Mouse (Mus musculus) embryonic facial prominence, embryonic 10.5 days (tissue): ENCODE measurements around the gene Prr29. TPM values are rescaled to one million over a fixed set of nuclear protein-coding genes. Genes with fewer than 3 reads are reported as not detected.
"Not testable (repeated sequence)": the region's sequence is repeated elsewhere in the genome, so short reads cannot be mapped to it uniquely, and the experiment has no call there.

Experiments used
- DNase-seq: peaks from one replicate; pipeline ENCODE4 v3.0.0-alpha.2; 2017; ENCODE audit warnings: low spot score
- H3K27ac ChIP-seq: fragments of 300-500 bp; sonication (generic); replicated peaks from 2 replicates; pipeline ENCODE4 v1.5.1; 2016; ENCODE audit warnings: mild to moderate bottlenecking
- H3K27me3 ChIP-seq: fragments of 300-500 bp; sonication (generic); replicated peaks from 2 replicates; pipeline ENCODE4 v1.6.1; 2016; ENCODE audit warnings: low read depth, mild to moderate bottlenecking; ENCODE audit not compliant: poor library complexity, severe bottlenecking
- H3K36me3 ChIP-seq: fragments of 300-500 bp; sonication (generic); replicated peaks from 2 replicates; pipeline ENCODE4 v1.6.1; 2016; ENCODE audit warnings: mild to moderate bottlenecking, moderate library complexity
- H3K4me1 ChIP-seq: fragments of 300-500 bp; sonication (generic); 2 replicates; pipeline ENCODE4 v1.6.1; 2016
- H3K4me3 ChIP-seq: fragments of 300-500 bp; sonication (generic); 2 replicates; pipeline ENCODE4 v1.5.1; 2016; ENCODE audit warnings: mild to moderate bottlenecking, moderate library complexity
- H3K9me3 ChIP-seq: fragments of 300-500 bp; sonication (generic); 2 replicates; pipeline ENCODE4 v1.6.1; 2016; ENCODE audit warnings: mild to moderate bottlenecking
- WGBS: fragments of 180-500 bp; shearing (Covaris S2); methylation state at CpG from one replicate; pipeline ENCODE4 v1.1.7; 2016; 5-methylcytosine and 5-hydroxymethylcytosine counted together
- polyA plus RNA-seq: library from polyadenylated mRNA; unstranded; fragments of >200 nt; fragmentation: Nextera tagmentation; extraction: Ambion mirVana; gene quantifications from 2 replicates; pipeline ENCODE4 v1.2.1, GENCODE M21; 2016

Prr29 gene
- polyA plus RNA-seq, 1 experiment from 2014 or later: not detected

DNA sequence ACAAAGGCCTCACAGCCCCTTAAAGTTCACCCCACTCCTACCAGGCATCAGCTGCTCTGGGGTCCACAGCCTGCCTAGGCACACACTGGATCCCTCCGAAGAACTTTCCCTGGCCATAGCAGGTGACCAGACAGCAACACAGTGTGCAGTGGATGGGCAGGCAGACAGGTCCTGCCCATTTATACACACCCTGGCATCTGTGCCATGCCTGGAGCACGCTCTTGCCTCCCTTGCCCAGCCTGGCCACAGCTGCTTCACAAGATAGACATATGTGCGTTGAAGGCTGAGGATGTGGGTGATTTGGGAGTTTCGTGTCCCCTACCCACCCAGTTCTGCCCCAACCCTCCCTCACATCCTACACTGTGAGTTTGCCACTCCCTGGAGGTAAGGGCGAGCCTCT, 27.2 kb upstream of the Prr29 start:
- H3K36me3 ChIP-seq: no peaks in the 10 kb centered on the region
- no peaks in the 10 kb centered on the region for H3K27me3 ChIP-seq
- H3K9me3 ChIP-seq: no peaks in the 10 kb centered on the region
- no peak overlapping the region for H3K4me3 ChIP-seq
- peaks cover 25% of the 10 kb centered on the region for H3K4me1 ChIP-seq
- 77% methylated on average over 5 of the region's 5 CpGs for WGBS
- DNase-seq: no peak
- H3K27ac ChIP-seq: no peak overlapping the region

DNA sequence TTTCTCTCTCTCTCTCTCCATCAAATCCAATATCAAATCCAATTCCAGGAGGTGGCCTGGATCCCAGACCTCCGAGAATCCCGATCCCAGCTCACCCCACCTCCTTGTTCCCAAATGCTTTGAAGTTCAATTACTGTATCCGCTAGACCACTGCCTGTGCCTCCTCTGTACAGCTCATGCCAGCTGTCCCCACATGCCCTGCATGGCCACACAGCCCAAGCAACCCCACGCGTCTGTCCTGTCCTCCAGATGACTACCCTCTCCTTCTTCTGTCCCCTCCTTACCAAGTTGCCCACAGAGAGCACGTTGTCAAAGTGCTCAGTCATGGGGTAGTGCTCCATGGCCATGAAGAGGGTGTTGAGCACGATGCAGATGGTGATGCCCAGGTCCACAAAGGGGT, 26.4 kb upstream of the Prr29 start:
- DNase-seq: no peak
- WGBS: 85% methylated on average over 7 of the region's 7 CpGs
- Histone ChIP-seq H3K4me3 (no peak overlapping the region), H3K4me1 (peaks cover 21% of the 10 kb centered on the region), H3K27me3 (0 out of 2 replicates have a peak, but pooled peaks cover 3% of the 10 kb centered on the region), H3K9me3 (no peaks in the 10 kb centered on the region), H3K27ac (no peak overlapping the region), H3K36me3 (no peaks in the 10 kb centered on the region)

DNA sequence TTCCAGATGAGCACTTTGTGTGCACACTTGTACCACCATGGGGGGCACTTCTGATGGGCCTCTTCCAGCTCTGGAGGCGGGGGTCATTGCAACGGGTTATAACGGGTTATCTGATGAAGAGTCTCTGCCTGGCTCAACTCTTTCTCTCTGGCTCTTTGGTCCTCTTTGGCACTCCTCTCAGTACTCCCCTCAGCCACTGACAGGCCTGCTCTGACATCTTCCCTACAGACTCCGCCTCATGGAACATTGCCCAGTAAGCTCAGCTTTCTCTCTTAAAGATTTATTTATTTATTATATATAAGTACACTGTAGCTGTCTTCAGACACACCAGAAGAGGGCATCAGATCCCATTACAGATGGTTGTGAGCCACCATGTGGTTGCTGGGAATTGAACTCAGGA, 25.9 kb upstream of the Prr29 start:
- not testable (repeated sequence) for H3K9me3 ChIP-seq, H3K27ac ChIP-seq, DNase-seq, H3K4me3 ChIP-seq, H3K36me3 ChIP-seq, H3K27me3 ChIP-seq
- H3K4me1 ChIP-seq: peaks cover 17% of the 10 kb centered on the region
- WGBS: 86% methylated on average over 4 of the region's 4 CpGs

DNA sequence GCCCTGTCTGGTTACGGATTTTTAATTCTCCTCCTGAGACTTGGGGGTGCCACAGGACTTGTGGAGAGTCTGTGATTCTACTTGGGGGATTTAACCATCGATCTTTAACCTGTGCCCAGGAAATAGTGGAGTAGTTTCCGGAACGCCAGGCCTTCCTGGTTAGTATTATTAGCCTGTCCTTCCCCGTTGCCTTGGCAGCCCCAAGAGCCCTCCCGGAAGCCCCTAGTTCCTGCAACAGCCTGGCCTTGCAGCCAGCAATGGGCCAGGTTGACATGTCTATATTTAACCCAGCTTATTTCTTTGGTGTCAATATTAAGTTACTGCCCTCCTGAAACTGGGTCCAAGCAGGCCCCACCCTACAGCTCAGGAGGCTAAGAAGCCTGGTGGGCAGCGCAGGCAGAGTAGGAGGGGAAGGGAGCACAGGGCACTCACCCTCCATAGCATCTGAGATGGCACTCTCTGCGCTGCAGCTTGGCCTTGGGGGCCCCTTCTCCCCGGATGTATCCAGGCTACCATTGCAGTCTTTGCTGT, 24.2 kb upstream of the Prr29 start:
- no peak overlapping the region for H3K4me3 ChIP-seq
- H3K9me3 ChIP-seq: no peaks in the 10 kb centered on the region
- H3K27ac ChIP-seq: no peak overlapping the region
- DNase-seq: no peak
- no peaks in the 10 kb centered on the region for H3K36me3 ChIP-seq
- H3K27me3 ChIP-seq: 0 out of 2 replicates have a peak, but pooled peaks cover 3% of the 10 kb centered on the region
- WGBS: 86% methylated on average over 9 of the region's 9 CpGs
- H3K4me1 ChIP-seq: peaks cover 29% of the 10 kb centered on the region

GRCm38 (mm10) chr11:106344910-106345309, 20.4 kb upstream of the Prr29 start:
- Histone ChIP-seq H3K36me3 (no peaks in the 10 kb centered on the region), H3K9me3 (no peaks in the 10 kb centered on the region), H3K27me3 (0 out of 2 replicates have a peak, but pooled peaks cover 3% of the 10 kb centered on the region), H3K4me1 (peaks cover 26% of the 10 kb centered on the region), H3K4me3 (no peak overlapping the region), H3K27ac (no peak overlapping the region)
- WGBS: 54% methylated on average over 6 of the region's 6 CpGs
- DNase-seq: no peak

- H3K4me3 ChIP-seq: no peak overlapping the region
- no peak overlapping the region for H3K27ac ChIP-seq
- no peaks in the 10 kb centered on the region for H3K27me3 ChIP-seq
- H3K9me3 ChIP-seq: no peaks in the 10 kb centered on the region
- peaks cover 22% of the 10 kb centered on the region for H3K4me1 ChIP-seq
- 89% methylated on average over 6 of the region's 6 CpGs for WGBS
- no peak for DNase-seq
- H3K36me3 ChIP-seq: no peaks in the 10 kb centered on the region
Observed at GRCm38 (mm10) chr11:106349772-106350171, 15.5 kb upstream of the Prr29 start.

GRCm38 (mm10) chr11:106350853-106351252, 14.4 kb upstream of the Prr29 start:
- DNase-seq: no peak
- Histone ChIP-seq H3K27me3 (no peaks in the 10 kb centered on the region), H3K9me3 (no peaks in the 10 kb centered on the region), H3K27ac (no peak overlapping the region), H3K4me3 (no peak overlapping the region), H3K4me1 (peaks cover 15% of the 10 kb centered on the region), H3K36me3 (no peaks in the 10 kb centered on the region)
- 44% methylated on average over 5 of the region's 5 CpGs for WGBS

DNA sequence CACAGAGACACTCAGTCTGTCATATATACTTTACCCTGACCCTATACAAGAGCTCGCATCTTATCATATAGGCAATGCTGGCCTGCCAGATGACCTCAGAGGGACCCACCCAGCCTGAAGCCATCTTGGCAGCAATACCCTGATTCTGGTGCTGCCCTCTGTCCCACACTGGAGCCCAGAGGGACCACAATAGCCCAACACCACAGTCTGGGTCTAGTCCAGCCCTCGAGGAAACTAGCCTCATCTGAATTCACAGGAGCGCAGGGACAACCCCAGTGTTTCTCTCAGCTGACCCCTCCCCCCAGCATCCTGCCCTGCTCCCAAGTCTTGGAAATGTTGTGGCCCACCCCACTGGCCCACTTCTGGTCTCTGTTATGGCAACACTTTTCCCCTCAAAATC, 14.0 kb upstream of the Prr29 start:
- Histone ChIP-seq H3K27me3 (no peaks in the 10 kb centered on the region), H3K9me3 (no peaks in the 10 kb centered on the region), H3K4me1 (peaks cover 16% of the 10 kb centered on the region), H3K27ac (no peak overlapping the region), H3K4me3 (no peak overlapping the region), H3K36me3 (no peaks in the 10 kb centered on the region)
- no peak for DNase-seq
- WGBS: 61% methylated on average over 3 of the region's 3 CpGs

DNA sequence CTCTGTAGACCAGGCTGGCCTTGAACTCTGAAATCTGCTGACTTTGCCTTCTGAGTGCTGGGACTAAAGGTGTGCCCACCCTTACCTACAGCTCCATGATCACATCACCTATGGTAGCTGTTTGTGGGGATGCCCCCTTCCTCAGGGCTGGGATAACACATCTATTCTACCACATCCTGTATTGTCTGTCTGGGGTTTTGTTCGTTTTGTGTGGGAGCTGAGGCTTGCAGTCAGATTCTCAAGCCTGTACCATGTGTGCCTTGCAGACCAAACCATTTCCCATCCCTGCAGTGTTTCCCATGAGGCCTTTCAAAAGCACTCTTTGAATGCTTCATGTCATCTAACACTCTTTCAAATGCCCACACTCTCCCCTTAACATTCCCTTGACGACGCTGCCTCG, 13.3 kb upstream of the Prr29 start:
- H3K4me3 ChIP-seq: no peak overlapping the region
- no peak for DNase-seq
- H3K36me3 ChIP-seq: no peaks in the 10 kb centered on the region
- no peak overlapping the region for H3K27ac ChIP-seq
- WGBS: 86% methylated on average over 4 of the region's 4 CpGs
- H3K4me1 ChIP-seq: peaks cover 16% of the 10 kb centered on the region
- no peaks in the 10 kb centered on the region for H3K27me3 ChIP-seq
- no peaks in the 10 kb centered on the region for H3K9me3 ChIP-seq

- 87% methylated on average over 12 of the region's 12 CpGs for WGBS
- Histone ChIP-seq H3K4me1 (peaks cover 16% of the 10 kb centered on the region), H3K27me3 (no peaks in the 10 kb centered on the region), H3K27ac (no peak within 1 kb of the TSS), H3K4me3 (no peak within 1 kb of the TSS), H3K36me3 (no peaks in the 10 kb centered on the region), H3K9me3 (no peaks in the 10 kb centered on the region)
- DNase-seq: no peak
Observed at GRCm38 (mm10) chr11:106353188-106353587, 12.1 kb upstream of the Prr29 start, which contains the start of gene Scn4a. TSS of gene Scn4a (minus strand) at chr11:106353288.

- 58% methylated on average over 1 of the region's 1 CpGs for WGBS
- Histone ChIP-seq H3K27me3 (no peaks in the 10 kb centered on the region), H3K36me3 (no peaks in the 10 kb centered on the region), H3K9me3 (no peaks in the 10 kb centered on the region), H3K4me3 (no peak overlapping the region), H3K4me1 (peaks cover 16% of the 10 kb centered on the region), H3K27ac (no peak overlapping the region)
- no peak for DNase-seq
Observed at GRCm38 (mm10) chr11:106354181-106354580, 11.1 kb upstream of the Prr29 start.

DNA sequence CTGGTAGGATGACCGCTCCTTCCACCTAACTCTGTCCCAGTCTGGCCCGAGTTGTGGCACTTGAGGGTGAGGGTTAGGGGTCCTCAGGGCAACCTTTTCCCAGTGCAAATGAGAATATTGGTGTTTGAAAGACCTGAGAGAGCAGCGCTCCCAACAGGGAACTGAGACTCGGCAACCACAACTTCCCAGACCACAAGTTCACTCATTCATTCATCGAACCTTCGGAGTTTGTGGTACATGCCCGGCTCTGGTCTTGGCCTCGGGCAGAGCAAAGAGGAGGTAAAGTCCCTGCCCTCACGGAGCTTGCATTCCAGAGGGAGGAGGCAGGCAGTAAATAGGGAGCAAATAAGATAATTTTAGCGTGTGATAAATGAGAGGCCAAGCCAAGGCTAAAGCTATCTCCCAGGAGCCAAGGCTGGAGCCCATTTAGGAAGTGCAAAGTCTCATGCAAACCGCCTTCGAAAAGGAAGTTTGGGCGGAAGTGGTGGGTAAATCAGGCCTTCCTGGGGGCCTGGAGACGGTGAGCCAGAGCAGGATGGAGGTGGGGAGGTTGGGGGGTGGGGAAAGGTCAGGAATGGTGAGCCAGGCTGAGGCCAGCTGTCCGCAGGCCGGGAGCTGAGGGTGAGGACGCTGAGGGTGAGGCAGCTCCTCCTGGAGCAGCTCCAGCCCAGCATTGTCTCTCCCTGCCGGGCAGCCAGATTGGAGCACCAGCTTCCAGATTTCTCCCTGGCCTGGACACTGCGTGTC, 9.7 kb upstream of the Prr29 start:
- Histone ChIP-seq H3K4me1 (peaks cover 14% of the 10 kb centered on the region), H3K36me3 (no peaks in the 10 kb centered on the region), H3K9me3 (no peaks in the 10 kb centered on the region), H3K27me3 (no peaks in the 10 kb centered on the region), H3K27ac (no peak overlapping the region), H3K4me3 (no peak overlapping the region)
- WGBS: 68% methylated on average over 19 of the region's 19 CpGs
- DNase-seq: no peak

- no peak overlapping the region for H3K4me3 ChIP-seq
- peaks cover 6% of the 10 kb centered on the region for H3K4me1 ChIP-seq
- no peak overlapping the region for H3K27ac ChIP-seq
- H3K36me3 ChIP-seq: no peaks in the 10 kb centered on the region
- 0 out of 2 replicates have a peak, but pooled peaks cover 4% of the 10 kb centered on the region for H3K27me3 ChIP-seq
- WGBS: 18% methylated on average over 5 of the region's 5 CpGs
- no peaks in the 10 kb centered on the region for H3K9me3 ChIP-seq
- DNase-seq: peak; percentile 56
Observed at GRCm38 (mm10) chr11:106359350-106359749, 5.9 kb upstream of the Prr29 start.
